In the genomic region with DNA sequence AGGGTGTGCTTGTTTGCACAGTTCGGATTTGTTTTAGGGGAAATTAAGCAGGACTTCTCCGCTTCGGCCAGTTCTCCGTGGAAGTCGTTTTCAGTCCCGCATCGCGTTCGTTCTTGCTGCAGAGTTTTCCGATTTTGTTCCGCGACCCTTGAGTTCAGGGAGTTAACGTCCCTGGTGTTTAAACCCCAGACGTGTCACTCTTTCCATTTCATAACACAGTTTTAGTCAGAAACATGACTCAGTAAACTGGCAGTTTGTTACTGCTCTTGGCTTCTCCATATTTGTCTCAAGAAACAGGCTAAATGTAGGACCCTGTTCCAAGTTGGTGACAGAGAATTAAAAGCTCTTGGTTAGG, we compare ENCODE assay signal across 8 mouse cellular contexts. TPM values are rescaled to one million over a fixed set of nuclear protein-coding genes. Genes with fewer than 3 reads are reported as not detected.
A peak's percentile ranks its signal among the peaks of the same experiment; 100 is the strongest.
DNase-seq lines count a peak whose midpoint lies in the region; ATAC-seq and TF ChIP-seq lines count a peak whose summit lies in the region.

No protein-coding gene starts in this region.

- peak overlapping the region; percentile 97 for H3K27ac ChIP-seq in heart, embryonic 10.5 days
- peak overlapping the region; percentile 91; the same call in 1 of the 2 replicates for H3K27ac ChIP-seq in forebrain, embryonic 16.5 days (ENCODE audit: low read length)
- H3K27ac ChIP-seq in liver, embryonic 14.5 days, result no peak overlapping the region
- H3K27ac ChIP-seq in stomach, embryonic 15.5 days, result peak overlapping the region; percentile 85

- H3K36me3 ChIP-seq in heart, embryonic 10.5 days, result no peaks in the 10 kb centered on the region
- H3K36me3 ChIP-seq in forebrain, embryonic 16.5 days (ENCODE audit: control insufficient read depth, insufficient read depth), result no peaks in the 10 kb centered on the region
- H3K36me3 ChIP-seq in liver, embryonic 14.5 days (replicated peaks; ENCODE audit: control insufficient read depth, insufficient read depth, low read depth), result no peaks in the 10 kb centered on the region
- no peaks in the 10 kb centered on the region for H3K36me3 ChIP-seq in stomach, embryonic 15.5 days

- TF ChIP-seq EP300 in liver, embryonic 14.5 days (IDR thresholded peaks at IDR 0.05; ENCODE audit: low read depth), result no peak

- peak overlapping the region; percentile 95 for H3K4me3 ChIP-seq in heart, embryonic 10.5 days
- peak overlapping the region; percentile 95 for H3K4me3 ChIP-seq in forebrain, embryonic 16.5 days (replicated peaks; ENCODE audit: low read length)
- peak overlapping the region; percentile 79 to 99 for H3K4me3 ChIP-seq in liver, embryonic 14.5 days (ENCODE audit: insufficient read depth in 1 of 2, low read depth in 2 of 2, low read length in 2 of 2)
- peak overlapping the region; percentile 64 for H3K4me3 ChIP-seq in stomach, embryonic 15.5 days (replicated peaks)

- H3K9me3 ChIP-seq in heart, embryonic 10.5 days, result no peaks in the 10 kb centered on the region
- no peaks in the 10 kb centered on the region for H3K9me3 ChIP-seq in forebrain, embryonic 16.5 days (ENCODE audit: control insufficient read depth, low read length)
- H3K9me3 ChIP-seq in liver, embryonic 14.5 days (ENCODE audit: control insufficient read depth, low read length), result no peaks in the 10 kb centered on the region
- no peaks in the 10 kb centered on the region for H3K9me3 ChIP-seq in stomach, embryonic 15.5 days

- DNase-seq in heart, embryonic 10.5 days (ENCODE audit: low spot score), result no peak
- no peak for DNase-seq in heart, postnatal 36 days
- DNase-seq in ES-CJ7 (ENCODE audit: low read depth, low spot score), result peak; percentile 28
- no peak for DNase-seq in liver, embryonic 14.5 days (ENCODE audit: low read depth in 3 of 3, low spot score in 3 of 3)
- no peak for DNase-seq in cerebellum, postnatal 10 days
- no peak for DNase-seq in urinary bladder, adult 2 months (ENCODE audit: low spot score)

- intact Hi-C loops in heart, postnatal 36 days (cut with DNase I), result no loop called here

- no peak for TF ChIP-seq CTCF in liver, embryonic 14.5 days (IDR thresholded peaks at IDR 0.05; ENCODE audit: low read depth)

- no peaks in the 10 kb centered on the region for H3K27me3 ChIP-seq in heart, embryonic 10.5 days (ENCODE audit: insufficient read depth, poor library complexity, severe bottlenecking)
- no peaks in the 10 kb centered on the region for H3K27me3 ChIP-seq in forebrain, embryonic 16.5 days (replicated peaks; ENCODE audit: control insufficient read depth, insufficient read depth, low read length)
- no peaks in the 10 kb centered on the region for H3K27me3 ChIP-seq in liver, embryonic 14.5 days (ENCODE audit: control insufficient read depth, insufficient read depth, low read length)
- no peaks in the 10 kb centered on the region for H3K27me3 ChIP-seq in stomach, embryonic 15.5 days (replicated peaks)

- peaks cover 4% of the 10 kb centered on the region; the same call in 1 of the 2 replicates for H3K4me1 ChIP-seq in heart, embryonic 10.5 days
- H3K4me1 ChIP-seq in forebrain, embryonic 16.5 days (replicated peaks; ENCODE audit: control insufficient read depth, insufficient read depth, low read length), result peaks cover 7% of the 10 kb centered on the region
- peaks cover 5 to 12% of the 10 kb centered on the region in 2 experiments for H3K4me1 ChIP-seq in liver, embryonic 14.5 days (replicated peaks; ENCODE audit: control insufficient read depth in 2 of 2, insufficient read depth in 2 of 2, low read length in 1 of 2)
- H3K4me1 ChIP-seq in stomach, embryonic 15.5 days, result 0 out of 2 replicates have a peak, but pooled peaks cover 4% of the 10 kb centered on the region

- WGBS in heart, embryonic 10.5 days, result under 1% methylated on average over 14 of the region's 14 CpGs
- under 1% methylated on average over 14 of the region's 14 CpGs for WGBS in forebrain, embryonic 16.5 days
- under 1% methylated on average over 14 of the region's 14 CpGs for WGBS in liver, embryonic 14.5 days (ENCODE audit: insufficient replicate concordance)
- under 1% methylated on average over 14 of the region's 14 CpGs for WGBS in stomach, embryonic 15.5 days

- peak overlapping the region; percentile 96 for H3K9ac ChIP-seq in forebrain, embryonic 16.5 days (replicated peaks; ENCODE audit: low read depth, low read length)
- peak overlapping the region; percentile 94 for H3K9ac ChIP-seq in liver, embryonic 14.5 days (replicated peaks)
- peak overlapping the region; percentile 67 for H3K9ac ChIP-seq in stomach, embryonic 15.5 days

- no peak for ATAC-seq in forebrain, embryonic 16.5 days
- no peak for ATAC-seq in liver, embryonic 14.5 days (ENCODE audit: insufficient read depth)
- ATAC-seq in stomach, embryonic 15.5 days (ENCODE audit: insufficient read depth, low FRiP score, low read depth), result no peak

- H3K4me2 ChIP-seq in forebrain, embryonic 16.5 days (ENCODE audit: low read length), result peak overlapping the region; percentile 78
- peak overlapping the region; percentile 85 for H3K4me2 ChIP-seq in liver, embryonic 14.5 days (ENCODE audit: low read depth)
- H3K4me2 ChIP-seq in stomach, embryonic 15.5 days, result peak overlapping the region; percentile 66

RNA-seq across cellular contexts. Expression of a gene that starts 0.9 kb away (rescaled TPM):
- 23.8 and 26.4 TPM in 2 replicates for polyA plus RNA-seq in heart, embryonic 10.5 days (2016; fragmentation: Nextera tagmentation; extraction: Ambion mirVana)
- 10 to 100 TPM; 23.5 to 25.4 TPM for total RNA-seq in heart, postnatal 36 days (2021)
- polyA plus RNA-seq in forebrain, embryonic 16.5 days (2015; fragmentation: Nextera tagmentation; extraction: Ambion mirVana), result 28.8 and 31.2 TPM in 2 replicates
- polyA plus RNA-seq in liver, embryonic 14.5 days (2012; rRNA removed), result 5.7 and 9.6 TPM in 2 replicates
- polyA plus RNA-seq in liver, embryonic 14.5 days (2014; fragmentation: Nextera tagmentation; extraction: Ambion mirVana), result 9.4 and 9.6 TPM in 2 replicates
- 19.9 and 20.7 TPM in 2 replicates for polyA plus RNA-seq in stomach, embryonic 15.5 days (2015; fragmentation: Nextera tagmentation; extraction: Ambion mirVana)
- 42.7 and 43.8 TPM in 2 replicates for polyA plus RNA-seq in urinary bladder, adult 2 months (2012; rRNA removed)

RNA-seq across cellular contexts. Expression of a gene that starts 13.5 kb away (rescaled TPM):
- 25.6 and 28.0 TPM in 2 replicates for polyA plus RNA-seq in heart, embryonic 10.5 days (2016; fragmentation: Nextera tagmentation; extraction: Ambion mirVana)
- 10 to 100 TPM; 10.7 to 12.9 TPM for total RNA-seq in heart, postnatal 36 days (2021)
- polyA plus RNA-seq in forebrain, embryonic 16.5 days (2015; fragmentation: Nextera tagmentation; extraction: Ambion mirVana), result 59.5 and 65.5 TPM in 2 replicates
- 3.1 and 6.3 TPM in 2 replicates for polyA plus RNA-seq in liver, embryonic 14.5 days (2012; rRNA removed)
- polyA plus RNA-seq in liver, embryonic 14.5 days (2014; fragmentation: Nextera tagmentation; extraction: Ambion mirVana), result 17.1 and 19.2 TPM in 2 replicates
- polyA plus RNA-seq in stomach, embryonic 15.5 days (2015; fragmentation: Nextera tagmentation; extraction: Ambion mirVana), result 26.5 and 28.3 TPM in 2 replicates
- polyA plus RNA-seq in urinary bladder, adult 2 months (2012; rRNA removed), result 12.0 and 14.4 TPM in 2 replicates

RNA-seq across cellular contexts. Expression of a gene that starts 59.6 kb away (rescaled TPM):
- 5.9 and 6.2 TPM in 2 replicates for polyA plus RNA-seq in heart, embryonic 10.5 days (2016; fragmentation: Nextera tagmentation; extraction: Ambion mirVana)
- total RNA-seq in heart, postnatal 36 days (2021), result 10 to 100 TPM; 15.8 to 16.6 TPM
- 9.5 and 9.8 TPM in 2 replicates for polyA plus RNA-seq in forebrain, embryonic 16.5 days (2015; fragmentation: Nextera tagmentation; extraction: Ambion mirVana)
- polyA plus RNA-seq in liver, embryonic 14.5 days (2012; rRNA removed), result 8.6 and 10.2 TPM in 2 replicates
- 6.8 and 6.9 TPM in 2 replicates for polyA plus RNA-seq in liver, embryonic 14.5 days (2014; fragmentation: Nextera tagmentation; extraction: Ambion mirVana)
- 7.1 and 7.7 TPM in 2 replicates for polyA plus RNA-seq in stomach, embryonic 15.5 days (2015; fragmentation: Nextera tagmentation; extraction: Ambion mirVana)
- polyA plus RNA-seq in urinary bladder, adult 2 months (2012; rRNA removed), result 26.2 and 27.9 TPM in 2 replicates
